Mouse (Mus musculus): Measurements from ENCODE around the gene Trrap.

DNA sequence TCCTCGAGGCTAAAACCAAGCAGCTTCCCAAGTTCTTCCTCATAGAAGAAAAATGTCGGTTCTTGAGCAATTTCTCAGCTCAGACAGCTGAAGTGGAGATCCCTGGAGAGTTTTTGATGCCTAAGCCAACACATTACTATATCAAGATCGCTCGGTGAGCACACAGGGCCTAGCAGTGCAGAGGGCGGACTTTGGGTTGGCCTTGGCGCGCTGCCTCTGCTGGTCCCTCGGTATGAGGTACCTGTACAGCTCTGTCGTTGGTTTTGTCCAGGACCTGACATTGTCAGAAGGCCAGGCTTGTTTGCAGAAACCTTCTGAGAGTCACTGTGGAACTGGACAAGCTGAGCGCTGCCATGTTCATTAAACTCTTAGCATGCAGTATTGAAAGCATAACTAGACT is 82.4 kb downstream of the Trrap start:
- TF ChIP-seq GATA1 (IDR thresholded peaks at IDR 0.05; ENCODE audit: borderline replicate concordance, low read length) (no peak), FLI1 (IDR thresholded peaks at IDR 0.05; ENCODE audit: low read length) (no peak)

Measured in megakaryocyte, embryonic 14.5 days (primary cell).